8 mouse cellular contexts compared by ENCODE assay signal in genomic region chr13:104288226-104288859, GRCm38 (mm10). TPM values are rescaled to one million over a fixed set of nuclear protein-coding genes. Genes with fewer than 3 reads are reported as not detected.
DNase-seq lines count a peak whose midpoint lies in the region; ATAC-seq lines count a peak whose summit lies in the region.

No protein-coding gene starts in this region.

- 0% methylated on average over 7 of the region's 7 CpGs for WGBS in embryonic facial prominence, embryonic 14.5 days
- WGBS in heart, embryonic 11.5 days (ENCODE audit: insufficient replicate concordance), result under 1% methylated on average over 7 of the region's 7 CpGs
- 1% methylated on average over 7 of the region's 7 CpGs for WGBS in liver, embryonic 15.5 days (ENCODE audit: insufficient replicate concordance)

- peak overlapping the region; percentile 63 for H3K9ac ChIP-seq in embryonic facial prominence, embryonic 14.5 days (ENCODE audit: low read depth, low read length)
- peak overlapping the region; percentile 53 for H3K9ac ChIP-seq in heart, embryonic 11.5 days (ENCODE audit: low read depth, low read length)
- peak overlapping the region; percentile 25; the same call in 1 of the 2 replicates for H3K9ac ChIP-seq in liver, embryonic 15.5 days

- H3K36me3 ChIP-seq in embryonic facial prominence, embryonic 14.5 days (ENCODE audit: control insufficient read depth, insufficient read depth, low read length), result no peaks in the 10 kb centered on the region
- no peaks in the 10 kb centered on the region for H3K36me3 ChIP-seq in heart, embryonic 11.5 days (ENCODE audit: control insufficient read depth, insufficient read depth, low read length)
- no peaks in the 10 kb centered on the region for H3K36me3 ChIP-seq in liver, embryonic 15.5 days (replicated peaks)

- ATAC-seq in embryonic facial prominence, embryonic 14.5 days (ENCODE audit: low read depth), result peak; percentile 62
- ATAC-seq in heart, embryonic 11.5 days (replicated peaks; ENCODE audit: insufficient number of reproducible peaks, low FRiP score, low TSS enrichment), result peak; percentile 27; the same call in 1 of the 2 replicates
- 0 out of 2 replicates have a peak, but pooled peaks have one; percentile 43 for ATAC-seq in liver, embryonic 15.5 days (ENCODE audit: insufficient read depth)

- peak overlapping the region; percentile 39 for H3K4me3 ChIP-seq in embryonic facial prominence, embryonic 14.5 days (ENCODE audit: low read depth, low read length)
- peak overlapping the region; percentile 67 for H3K4me3 ChIP-seq in heart, embryonic 11.5 days (ENCODE audit: low read depth, low read length)
- peak overlapping the region; percentile 70 for H3K4me3 ChIP-seq in liver, embryonic 15.5 days (replicated peaks)

- H3K4me2 ChIP-seq in embryonic facial prominence, embryonic 14.5 days (ENCODE audit: low read depth, low read length), result peak overlapping the region; percentile 62
- H3K4me2 ChIP-seq in heart, embryonic 11.5 days, result peak overlapping the region; percentile 75
- peak overlapping the region; percentile 89 for H3K4me2 ChIP-seq in liver, embryonic 15.5 days

- DNase-seq in CD4-positive, CD25-positive, alpha-beta regulatory T cell, adult 2 months (ENCODE audit: low read depth, low spot score), result peak; percentile 69
- peak; percentile 23 to 26 for DNase-seq in adrenal gland, postnatal 4 days (ENCODE audit: low spot score in 2 of 2)
- DNase-seq in embryonic facial prominence, embryonic 14.5 days (ENCODE audit: low spot score), result peak; percentile 91
- DNase-seq in kidney, adult 9 months, result peak; percentile 63
- DNase-seq in natural killer cell, adult 2 months (ENCODE audit: low spot score in 2 of 2), result peak; percentile 3 to 4
- peak; percentile 17 for DNase-seq in urinary bladder, postnatal 10 days (ENCODE audit: low spot score)

- H3K9me3 ChIP-seq in embryonic facial prominence, embryonic 14.5 days (ENCODE audit: control insufficient read depth, low read length), result no peaks in the 10 kb centered on the region
- H3K9me3 ChIP-seq in heart, embryonic 11.5 days (replicated peaks; ENCODE audit: control insufficient read depth, low read length), result no peaks in the 10 kb centered on the region
- H3K9me3 ChIP-seq in liver, embryonic 15.5 days (replicated peaks), result no peaks in the 10 kb centered on the region

- H3K27me3 ChIP-seq in embryonic facial prominence, embryonic 14.5 days (replicated peaks; ENCODE audit: control insufficient read depth, insufficient read depth, low read length), result no peaks in the 10 kb centered on the region
- H3K27me3 ChIP-seq in heart, embryonic 11.5 days (ENCODE audit: control insufficient read depth, insufficient read depth, low read length), result no peaks in the 10 kb centered on the region
- no peaks in the 10 kb centered on the region for H3K27me3 ChIP-seq in liver, embryonic 15.5 days

- peak overlapping the region; percentile 82 for H3K27ac ChIP-seq in embryonic facial prominence, embryonic 14.5 days (replicated peaks; ENCODE audit: low read depth, low read length)
- peak overlapping the region; percentile 93 for H3K27ac ChIP-seq in heart, embryonic 11.5 days (ENCODE audit: low read depth, low read length)
- H3K27ac ChIP-seq in liver, embryonic 15.5 days (replicated peaks), result no peak overlapping the region; the same call in 1 of the 2 replicates

- H3K4me1 ChIP-seq in embryonic facial prominence, embryonic 14.5 days (ENCODE audit: control insufficient read depth, insufficient read depth, low read length), result no peaks in the 10 kb centered on the region
- peaks cover 2% of the 10 kb centered on the region; the same call in 1 of the 2 replicates for H3K4me1 ChIP-seq in heart, embryonic 11.5 days (ENCODE audit: control insufficient read depth, insufficient read depth, low read length)
- peaks cover 26% of the 10 kb centered on the region for H3K4me1 ChIP-seq in liver, embryonic 15.5 days (replicated peaks)

RNA-seq across cellular contexts. Expression of gene Adamts6, which starts 0.7 kb away (rescaled TPM):
- total RNA-seq in adrenal gland, postnatal 4 days (2021), result 1 to 10 TPM; 5.6 to 8.1 TPM
- 3.1 and 4.5 TPM in 2 replicates for polyA plus RNA-seq in embryonic facial prominence, embryonic 14.5 days (2014; fragmentation: Nextera tagmentation; extraction: Ambion mirVana)
- polyA plus RNA-seq in heart, embryonic 11.5 days (2014; fragmentation: Nextera tagmentation; extraction: Ambion mirVana), result 6.2 and 7.1 TPM in 2 replicates
- polyA plus RNA-seq in liver, embryonic 15.5 days (2015; fragmentation: Nextera tagmentation; extraction: Ambion mirVana), result 0.17 and 0.28 TPM in 2 replicates

RNA-seq across cellular contexts. Expression of gene Ppwd1, which starts 59.7 kb away (rescaled TPM):
- 10 to 100 TPM; 21.5 to 21.6 TPM for total RNA-seq in adrenal gland, postnatal 4 days (2021)
- polyA plus RNA-seq in embryonic facial prominence, embryonic 14.5 days (2014; fragmentation: Nextera tagmentation; extraction: Ambion mirVana), result 11.9 and 13.1 TPM in 2 replicates
- polyA plus RNA-seq in heart, embryonic 11.5 days (2014; fragmentation: Nextera tagmentation; extraction: Ambion mirVana), result 9.3 and 11.9 TPM in 2 replicates
- polyA plus RNA-seq in liver, embryonic 15.5 days (2015; fragmentation: Nextera tagmentation; extraction: Ambion mirVana), result 9.0 and 9.2 TPM in 2 replicates

RNA-seq across cellular contexts. Expression of gene Cenpk, which starts 59.9 kb away (rescaled TPM):
- 10 to 100 TPM; 10.8 to 11.0 TPM for total RNA-seq in adrenal gland, postnatal 4 days (2021)
- polyA plus RNA-seq in embryonic facial prominence, embryonic 14.5 days (2014; fragmentation: Nextera tagmentation; extraction: Ambion mirVana), result 52.3 and 53.4 TPM in 2 replicates
- polyA plus RNA-seq in heart, embryonic 11.5 days (2014; fragmentation: Nextera tagmentation; extraction: Ambion mirVana), result 49.9 and 56.0 TPM in 2 replicates
- polyA plus RNA-seq in liver, embryonic 15.5 days (2015; fragmentation: Nextera tagmentation; extraction: Ambion mirVana), result 52.7 and 65.2 TPM in 2 replicates

Comparison
In these comparisons a context has a peak if more than half of its experiments do, and no peak if none do; other contexts are left out.
1. DNase-seq: peak in every context shown above with its lines; median percentile 91 in embryonic facial prominence, embryonic 14.5 days; 69 in CD4-positive, CD25-positive, alpha-beta regulatory T cell, adult 2 months; 63 in kidney, adult 9 months; 24 in adrenal gland, postnatal 4 days; 17 in urinary bladder, postnatal 10 days; 4 in natural killer cell, adult 2 months.